Mouse (Mus musculus) midbrain, postnatal 0 days (tissue): ENCODE measurements at regions not wholly inside any gene's neighbourhood (a gene's known extent, or its start where the extent isn't known, plus 50 kb on each side); places are given as distances from the start of the nearest gene placed in this dataset.
"Not testable (repeated sequence)": the region's sequence is repeated elsewhere in the genome, so short reads cannot be mapped to it uniquely, and the experiment has no call there.

Source experiments
- ATAC-seq: fragments of 200-750 bp; cut with Nextera tagmentation; 2 replicates; pipeline ENCODE4 v1.8.0; 2017; ENCODE audit warnings: moderate number of reproducible peaks, mild to moderate bottlenecking, moderate TSS enrichment, moderate library complexity; ENCODE audit not compliant: low FRiP score
- DNase-seq: peaks from one replicate; pipeline ENCODE4 v3.0.0-alpha.2; 2015; ENCODE audit warnings: low spot score
- H3K27ac ChIP-seq: fragments of 300-500 bp; sonication (generic); 2 replicates; pipeline ENCODE4 v1.5.1; 2014; ENCODE audit warnings: low read depth, mild to moderate bottlenecking, low read length, mixed read lengths
- H3K27me3 ChIP-seq: fragments of 300-500 bp; sonication (generic); 2 replicates; pipeline ENCODE4 v1.6.1; 2014; ENCODE audit warnings: low read length, control low read depth, mixed read lengths; ENCODE audit not compliant: insufficient read depth
- H3K36me3 ChIP-seq: fragments of 300-500 bp; sonication (generic); 2 replicates; pipeline ENCODE4 v1.6.1; 2014; ENCODE audit warnings: low read length, control low read depth, mixed read lengths; ENCODE audit not compliant: insufficient read depth
- H3K4me1 ChIP-seq: fragments of 300-500 bp; sonication (generic); 2 replicates; pipeline ENCODE4 v1.6.1; 2014; ENCODE audit warnings: mild to moderate bottlenecking, control low read depth, antibody characterized with exemption, low read length, mixed read lengths; ENCODE audit not compliant: insufficient read depth
- H3K4me2 ChIP-seq: fragments of 300-500 bp; sonication (generic); 2 replicates; pipeline ENCODE4 v1.6.1; 2014; ENCODE audit warnings: low read depth, mild to moderate bottlenecking, low read length, mixed read lengths; ENCODE audit not compliant: poor library complexity, severe bottlenecking
- H3K4me3 ChIP-seq: fragments of 300-500 bp; sonication (generic); 2 replicates; pipeline ENCODE4 v1.5.1; 2014; ENCODE audit warnings: low read depth, mild to moderate bottlenecking, low read length, moderate library complexity
- H3K9ac ChIP-seq: fragments of 300-500 bp; sonication (generic); replicated peaks from 2 replicates; pipeline ENCODE4 v1.6.1; 2014; ENCODE audit warnings: mild to moderate bottlenecking, low read length, moderate library complexity, mixed read lengths; ENCODE audit not compliant: poor library complexity, severe bottlenecking
- H3K9me3 ChIP-seq: fragments of 300-500 bp; sonication (generic); 2 replicates; pipeline ENCODE4 v1.6.1; 2016; ENCODE audit warnings: low read length, control low read depth
- CTCF ChIP-seq: IDR thresholded peaks from 2 replicates; pipeline ENCODE4 v1.5.1; 2016; ENCODE audit warnings: antibody characterized with exemption, mild to moderate bottlenecking
- WGBS: fragments of 180-500 bp; shearing (Covaris S2); extraction: QIAGEN DNeasy Blood & Tissue Kit; methylation state at CpG from one replicate; pipeline ENCODE4 v1.1.7; 2014; 5-methylcytosine and 5-hydroxymethylcytosine counted together

- TF ChIP-seq CTCF = no peak
- H3K36me3 ChIP-seq = no peaks in the 10 kb centered on the region
- H3K9me3 ChIP-seq = no peaks in the 10 kb centered on the region
- H3K9ac ChIP-seq = no peak overlapping the region
- H3K27ac ChIP-seq = no peak overlapping the region
- no peaks in the 10 kb centered on the region for H3K4me1 ChIP-seq
- no peak for ATAC-seq
- no peak overlapping the region for H3K4me2 ChIP-seq
- H3K27me3 ChIP-seq = no peaks in the 10 kb centered on the region
- H3K4me3 ChIP-seq = no peak overlapping the region
- DNase-seq = no peak
Observed at GRCm38 (mm10) chr14:37743048-37743447, 608.0 kb upstream of the Ghitm start.

DNA sequence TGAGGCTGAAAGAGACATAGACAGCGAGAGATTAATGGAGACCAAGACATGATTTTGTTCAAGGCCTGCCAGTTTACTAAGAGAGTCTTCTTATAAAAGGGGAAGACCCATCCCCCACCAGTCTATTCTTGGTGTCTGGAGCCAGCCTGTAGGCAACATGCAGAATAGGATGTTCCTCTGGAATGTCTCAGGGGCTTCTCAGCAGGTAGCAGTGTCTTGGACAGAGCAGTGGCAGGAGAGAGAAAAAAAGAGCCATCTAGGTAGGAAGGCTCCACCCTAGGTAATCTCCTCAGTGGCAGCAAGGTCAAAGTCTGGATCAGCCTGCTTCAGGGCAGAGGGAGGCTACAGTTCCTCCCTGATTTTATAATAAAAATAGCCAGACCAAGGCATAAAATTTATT, 607.4 kb upstream of the Ghitm start:
- H3K27me3 ChIP-seq, H3K27ac ChIP-seq, H3K4me3 ChIP-seq, H3K4me1 ChIP-seq, H3K4me2 ChIP-seq, DNase-seq, ATAC-seq, H3K36me3 ChIP-seq, H3K9me3 ChIP-seq, H3K9ac ChIP-seq: not testable (repeated sequence)
- 88% methylated on average over 1 of the region's 1 CpGs for WGBS
